Mouse (Mus musculus) kidney, adult 2 months (tissue): ENCODE results near the gene Calhm1.

ENCODE experiments used
- CTCF ChIP-seq: fragments of 200-500 bp; conservative IDR thresholded peaks from 2 replicates; pipeline ENCODE4 v1.5.1; 2011; ENCODE audit warnings: low read depth, mild to moderate bottlenecking, control low read depth, low read length, moderate library complexity, mixed read lengths; ENCODE audit not compliant: insufficient read depth, insufficient read length
- POLR2A ChIP-seq: fragments of 200-500 bp; IDR thresholded peaks from one replicate; pipeline ENCODE4 v1.6.1; 2011; ENCODE audit warnings: low read depth, low read length, control low read depth

DNA sequence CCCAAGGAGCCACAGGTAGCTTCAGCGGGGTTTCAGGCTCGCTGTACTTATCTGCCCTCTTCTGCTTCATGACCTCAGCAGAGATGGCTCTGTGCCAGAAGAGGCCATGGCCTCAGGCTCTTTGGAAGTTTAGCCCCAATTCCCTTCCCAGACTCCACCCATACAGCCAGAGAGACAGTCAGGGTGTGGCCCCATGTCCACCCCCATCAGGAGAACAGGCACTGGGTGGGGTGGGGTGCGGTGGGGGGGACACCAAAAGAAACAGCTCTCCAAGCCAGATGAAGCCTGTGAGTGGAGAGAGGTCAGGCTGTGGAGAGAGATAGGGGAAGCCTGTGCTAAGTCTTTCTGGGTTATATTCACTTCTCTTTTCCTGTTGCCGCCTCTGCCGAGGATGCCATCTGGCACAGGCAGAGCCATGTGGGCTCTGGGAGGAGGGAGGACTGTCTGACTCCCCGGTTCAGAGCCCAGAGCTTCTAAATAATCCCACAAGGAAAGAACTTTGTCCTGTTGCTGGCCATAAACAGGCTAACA, 6.9 kb downstream of the Calhm1 start:
- TF ChIP-seq POLR2A (no peak), CTCF (no peak)
